Mouse (Mus musculus) myocyte (in vitro differentiated cells): ENCODE results near the gene Gas2l2. TPM values are rescaled to one million over a fixed set of nuclear protein-coding genes. Genes with fewer than 3 reads are reported as not detected.

Experiments used
- H3K27me3 ChIP-seq: one replicate; pipeline ENCODE4 v1.6.1; 2011; ENCODE audit not compliant: control insufficient read depth, insufficient read depth, insufficient read length
- H3K36me3 ChIP-seq: one replicate; pipeline ENCODE4 v1.6.1; 2011; ENCODE audit not compliant: control insufficient read depth, insufficient read depth
- H3K4me2 ChIP-seq: one replicate; pipeline ENCODE4 v1.6.1; 2011; ENCODE audit warnings: low read depth, control low read depth
- H3K4me3 ChIP-seq: one replicate; pipeline ENCODE4 v1.5.1; 2011; ENCODE audit warnings: mild to moderate bottlenecking, control low read depth, moderate library complexity
- H3K79me2 ChIP-seq: one replicate; pipeline ENCODE4 v1.6.1; 2011; ENCODE audit not compliant: control insufficient read depth, insufficient read depth
- H3ac ChIP-seq: one replicate; pipeline ENCODE4 v1.6.1; 2011; ENCODE audit not compliant: control insufficient read depth, insufficient read length
- CEBPB ChIP-seq: IDR thresholded peaks from 2 replicates; pipeline ENCODE4 v1.6.1; 2011; ENCODE audit warnings: mild to moderate bottlenecking, moderate library complexity; ENCODE audit not compliant: poor library complexity, insufficient read depth, severe bottlenecking
- E2F4 ChIP-seq: IDR thresholded peaks from one replicate; pipeline ENCODE4 v1.6.1; 2011; ENCODE audit warnings: mild to moderate bottlenecking, control low read depth, moderate library complexity; ENCODE audit not compliant: insufficient read depth
- MAX ChIP-seq: IDR thresholded peaks from one replicate; pipeline ENCODE4 v1.6.1; 2011; ENCODE audit warnings: low read depth, mild to moderate bottlenecking, control low read depth
- MYOD1 ChIP-seq, 3 experiments: IDR thresholded peaks; one replicate each; pipeline ENCODE4 v1.6.1; 2011; ENCODE audit warnings: control low read depth in 2 of 3, low read depth in 2 of 3, mild to moderate bottlenecking in 2 of 3, moderate library complexity in 1 of 3; ENCODE audit not compliant: insufficient read length in 2 of 3, control insufficient read depth in 1 of 3
- MYOG ChIP-seq, 3 experiments: IDR thresholded peaks; one replicate each; pipeline ENCODE4 v1.6.1; 2011; ENCODE audit warnings: control low read depth in 2 of 3, low read depth in 2 of 3, mild to moderate bottlenecking in 2 of 3; ENCODE audit not compliant: insufficient read length in 2 of 3, control insufficient read depth in 1 of 3, insufficient read depth in 1 of 3
- POLR2A ChIP-seq: IDR thresholded peaks from one replicate; pipeline ENCODE4 v1.6.1; 2011; ENCODE audit warnings: low read depth, mild to moderate bottlenecking, control low read depth, moderate library complexity; ENCODE audit not compliant: insufficient read length
- POLR2AphosphoS2 ChIP-seq: IDR thresholded peaks from one replicate; pipeline ENCODE4 v1.6.1; 2011; ENCODE audit warnings: low read depth, control low read depth; ENCODE audit not compliant: insufficient read length
- REST ChIP-seq: IDR thresholded peaks from one replicate; pipeline ENCODE4 v1.6.1; 2011; ENCODE audit warnings: mild to moderate bottlenecking, control low read depth, moderate library complexity; ENCODE audit not compliant: insufficient read depth, insufficient read length
- SRF ChIP-seq: IDR thresholded peaks from one replicate; pipeline ENCODE4 v1.6.1; 2011; ENCODE audit warnings: low read depth; ENCODE audit not compliant: control insufficient read depth, insufficient read length
- TCF12 ChIP-seq: IDR thresholded peaks from one replicate; pipeline ENCODE4 v1.6.1; 2011; ENCODE audit warnings: mild to moderate bottlenecking, control low read depth; ENCODE audit not compliant: poor library complexity, insufficient read depth, severe bottlenecking
- TCF3 ChIP-seq: IDR thresholded peaks from one replicate; pipeline ENCODE4 v1.6.1; 2011; ENCODE audit warnings: low read depth, control low read depth; ENCODE audit not compliant: insufficient read length
- USF1 ChIP-seq: IDR thresholded peaks from one replicate; pipeline ENCODE4 v1.6.1; 2011; ENCODE audit warnings: low read depth, mild to moderate bottlenecking, control low read depth, moderate library complexity
- polyA plus RNA-seq: library from polyadenylated mRNA; unstranded; fragments of >200 nt; fragmentation: generic; extraction: Trizol; gene quantifications from one replicate; pipeline ENCODE4 v1.2.1, GENCODE M21; 2012; ENCODE audit warnings: missing spikeins

The Gas2l2 gene
- polyA plus RNA-seq, 1 experiment: not detected

DNA sequence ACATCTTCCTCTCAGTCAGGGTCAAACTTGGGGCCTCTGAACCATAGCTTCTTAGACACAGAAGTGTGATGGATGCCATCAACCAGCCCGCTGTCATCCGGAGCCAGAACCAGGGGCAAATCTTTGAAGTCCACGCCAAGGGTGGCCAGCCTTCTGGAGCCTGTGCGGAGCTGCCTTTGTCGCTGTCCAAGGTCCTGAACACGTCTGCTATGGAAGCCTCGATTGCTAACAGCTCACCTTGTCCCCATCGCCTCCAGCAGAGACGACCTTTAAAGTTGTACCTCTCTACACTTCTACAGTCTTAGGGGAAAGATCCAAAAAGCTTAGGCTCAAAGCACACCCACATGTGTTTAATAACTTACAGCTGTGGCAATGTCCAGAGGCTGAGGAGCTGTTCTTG is 8.0 kb downstream of the Gas2l2 start:
- Histone ChIP-seq H3K4me3 (no peak overlapping the region), H3K27me3 (peaks cover 15% of the 10 kb centered on the region), H3ac (no peak overlapping the region), H3K4me2 (no peak overlapping the region), H3K79me2 (no peaks in the 10 kb centered on the region), H3K36me3 (no peaks in the 10 kb centered on the region)
- TF ChIP-seq POLR2A (no peak), REST (peak; percentile 98), TCF12 (no peak), POLR2AphosphoS2 (no peak), MYOG (IDR thresholded peaks at IDR 0.05; ENCODE audit: control insufficient read depth in 1 of 3, insufficient read depth in 1 of 3, insufficient read length in 2 of 3, low read depth in 2 of 3) (no peak), SRF (no peak)

- Histone ChIP-seq H3ac (no peak overlapping the region), H3K79me2 (no peaks in the 10 kb centered on the region), H3K27me3 (peaks cover 10% of the 10 kb centered on the region), H3K4me3 (no peak overlapping the region), H3K36me3 (no peaks in the 10 kb centered on the region), H3K4me2 (no peak overlapping the region)
- TF ChIP-seq MYOD1 (IDR thresholded peaks at IDR 0.05; ENCODE audit: control insufficient read depth in 1 of 3, insufficient read length in 2 of 3, low read depth in 2 of 3) (no peak), POLR2A (no peak), REST (no peak), E2F4 (no peak), TCF3 (no peak), SRF (no peak), MYOG (IDR thresholded peaks at IDR 0.05; ENCODE audit: control insufficient read depth in 1 of 3, insufficient read depth in 1 of 3, insufficient read length in 2 of 3, low read depth in 2 of 3) (no peak), POLR2AphosphoS2 (no peak), TCF12 (no peak), CEBPB (no peak), USF1 (no peak)
Measured at GRCm38 (mm10) chr11:83420338-83420737, 8.9 kb downstream of the Gas2l2 start.

DNA sequence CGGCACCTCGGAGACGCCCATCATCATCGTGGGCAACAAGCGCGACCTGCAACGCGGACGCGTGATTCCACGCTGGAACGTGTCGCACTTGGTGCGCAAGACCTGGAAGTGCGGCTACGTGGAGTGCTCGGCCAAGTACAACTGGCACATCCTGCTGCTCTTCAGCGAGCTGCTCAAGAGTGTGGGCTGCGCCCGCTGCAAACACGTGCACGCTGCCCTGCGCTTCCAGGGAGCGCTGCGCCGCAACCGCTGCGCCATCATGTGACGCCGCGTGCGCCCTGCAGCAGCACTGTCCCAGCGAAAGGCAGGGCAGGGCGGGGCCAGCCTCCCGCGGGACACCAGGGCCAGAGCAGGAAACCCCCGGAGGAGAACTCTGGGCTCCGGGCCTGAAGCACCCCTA is 10.7 kb downstream of the Gas2l2 start:
- H3K27me3 ChIP-seq: peaks cover 13% of the 10 kb centered on the region
- H3K4me2 ChIP-seq: no peak overlapping the region
- H3K36me3 ChIP-seq: no peaks in the 10 kb centered on the region
- H3K79me2 ChIP-seq: no peaks in the 10 kb centered on the region
- TF ChIP-seq MYOD1 (IDR thresholded peaks at IDR 0.05; ENCODE audit: control insufficient read depth in 1 of 3, insufficient read length in 2 of 3, low read depth in 2 of 3) (no peak), REST (peak; percentile 3)
- no peak overlapping the region for H3ac ChIP-seq
- H3K4me3 ChIP-seq: no peak overlapping the region

- H3K4me3 ChIP-seq: no peak overlapping the region
- TF ChIP-seq POLR2A (no peak), USF1 (no peak), E2F4 (no peak), TCF3 (no peak), POLR2AphosphoS2 (no peak), MYOD1 (IDR thresholded peaks at IDR 0.05; ENCODE audit: control insufficient read depth in 1 of 3, insufficient read length in 2 of 3, low read depth in 2 of 3) (no peak), SRF (no peak), CEBPB (no peak)
- H3ac ChIP-seq: no peak overlapping the region
- no peak overlapping the region for H3K4me2 ChIP-seq
- H3K27me3 ChIP-seq: peaks cover 16% of the 10 kb centered on the region
- no peaks in the 10 kb centered on the region for H3K36me3 ChIP-seq
- H3K79me2 ChIP-seq: no peaks in the 10 kb centered on the region
Measured at GRCm38 (mm10) chr11:83417708-83418107, 11.5 kb downstream of the Gas2l2 start.

- Histone ChIP-seq H3ac (no peak overlapping the region), H3K27me3 (peaks cover 22% of the 10 kb centered on the region), H3K36me3 (no peaks in the 10 kb centered on the region), H3K79me2 (no peaks in the 10 kb centered on the region), H3K4me3 (no peak overlapping the region), H3K4me2 (no peak overlapping the region)
- TF ChIP-seq TCF12 (no peak), MAX (no peak), MYOG (IDR thresholded peaks at IDR 0.05; ENCODE audit: control insufficient read depth in 1 of 3, insufficient read depth in 1 of 3, insufficient read length in 2 of 3, low read depth in 2 of 3) (no peak), TCF3 (no peak), USF1 (no peak), E2F4 (no peak), MYOD1 (IDR thresholded peaks at IDR 0.05; ENCODE audit: control insufficient read depth in 1 of 3, insufficient read length in 2 of 3, low read depth in 2 of 3) (no peak), REST (peak; percentile 81)
Measured at GRCm38 (mm10) chr11:83417080-83417479, 12.2 kb downstream of the Gas2l2 start.
